Mouse (Mus musculus): ENCODE results near the gene Rfxap.
"Not testable (repeated sequence)": the region's sequence is repeated elsewhere in the genome, so short reads cannot be mapped to it uniquely, and the experiment has no call there.

The Rfxap gene

GRCm38 (mm10) chr3:54766811-54767210 is 40.8 kb downstream of the Rfxap start:
- DNase-seq (ENCODE audit: low read depth, low spot score), result no peak

- DNase-seq (ENCODE audit: low read depth, low spot score), result no peak
Measured at GRCm38 (mm10) chr3:54766034-54766433, 41.6 kb downstream of the Rfxap start.

GRCm38 (mm10) chr3:54765521-54765920 is 42.1 kb downstream of the Rfxap start:
- not testable (repeated sequence) for DNase-seq (ENCODE audit: low read depth, low spot score)

- DNase-seq (ENCODE audit: low read depth, low spot score), result no peak
Measured at GRCm38 (mm10) chr3:54764418-54764817, 43.2 kb downstream of the Rfxap start.

GRCm38 (mm10) chr3:54761258-54761657 is 46.3 kb downstream of the Rfxap start:
- DNase-seq (ENCODE audit: low read depth, low spot score), result no peak

GRCm38 (mm10) chr3:54760321-54761115 is 47.1 kb downstream of the Rfxap start:
- no peak for DNase-seq (ENCODE audit: low read depth, low spot score)

- no peak for DNase-seq (ENCODE audit: low read depth, low spot score)
Measured at GRCm38 (mm10) chr3:54759211-54759610, 48.4 kb downstream of the Rfxap start.

- DNase-seq (ENCODE audit: low read depth, low spot score), result no peak
Measured at GRCm38 (mm10) chr3:54757446-54757845, 50.1 kb downstream of the Rfxap start.

GRCm38 (mm10) chr3:54756058-54756457 is 51.5 kb downstream of the Rfxap start:
- DNase-seq (ENCODE audit: low read depth, low spot score), result no peak

- DNase-seq (ENCODE audit: low read depth, low spot score), result no peak
Measured at GRCm38 (mm10) chr3:54755145-54756041, 52.2 kb downstream of the Rfxap start, which contains the start of gene Smad9. Gene Smad9, plus strand, starts transcription at chr3:54755582.

- no peak for DNase-seq (ENCODE audit: low read depth, low spot score)
Measured at GRCm38 (mm10) chr3:54753411-54753810, 54.2 kb downstream of the Rfxap start.
